Mouse (Mus musculus) fat pad, adult 2 months (tissue): ENCODE results near the gene Wnt3a.

Experiments used
- DNase-seq: peaks from one replicate; pipeline ENCODE4 v3.0.0-alpha.2; 2011; ENCODE audit warnings: low read depth, low spot score; ENCODE audit errors: extremely low read depth

Wnt3a gene

DNA sequence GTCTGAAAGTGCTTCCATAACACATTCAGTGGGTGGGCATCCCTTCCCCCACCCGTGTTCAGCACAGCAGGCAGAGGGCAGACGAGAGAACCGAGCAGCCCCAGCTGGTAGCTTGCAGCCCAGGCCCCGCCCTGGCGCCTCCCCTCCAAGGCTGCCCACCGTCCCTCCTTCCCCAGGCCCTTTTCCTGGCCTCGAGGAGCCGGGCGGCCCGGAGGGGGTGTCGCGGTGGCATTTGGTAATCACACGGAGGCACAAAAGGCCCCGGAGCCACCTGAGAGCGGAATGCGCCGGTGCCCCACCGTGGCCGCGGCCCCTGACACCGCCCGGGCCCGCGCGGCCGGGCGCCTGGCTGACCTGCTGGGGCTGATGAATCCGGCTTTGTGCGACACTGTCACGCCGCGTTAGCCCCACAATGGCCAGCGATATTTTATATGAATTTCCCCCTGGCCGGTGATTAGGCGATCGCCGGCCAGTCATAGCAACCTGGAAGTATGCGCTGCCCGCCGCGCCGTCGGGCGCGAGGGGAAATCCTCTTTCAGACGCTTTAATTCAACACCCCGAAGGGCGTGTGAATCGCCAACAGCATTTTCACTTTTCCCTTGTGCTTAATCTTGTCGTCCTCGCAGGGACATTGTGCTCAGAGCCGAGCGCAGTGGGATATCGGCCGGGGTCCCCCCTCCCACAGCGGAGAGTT lies 26.5 kb downstream of the Wnt3a start:
- DNase-seq = no peak

DNA sequence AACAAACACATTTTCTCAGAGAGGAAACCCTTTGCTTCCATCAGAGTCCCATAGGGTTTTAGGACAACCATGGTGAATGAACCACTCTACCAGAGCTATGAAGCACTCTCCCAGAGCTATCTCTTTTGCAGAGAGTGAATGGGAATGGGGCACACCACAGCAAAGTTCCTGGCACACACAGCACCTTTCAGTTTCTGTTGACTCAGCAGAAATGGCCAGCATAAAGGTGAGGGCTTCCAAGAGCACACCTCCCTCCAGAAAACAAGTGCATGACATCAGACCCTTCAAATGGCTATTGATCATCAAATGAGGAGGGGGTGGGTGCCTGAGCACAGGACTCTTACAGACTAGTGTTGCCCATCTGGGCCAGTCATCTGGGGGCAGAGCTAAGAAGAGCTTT lies 28.2 kb downstream of the Wnt3a start:
- DNase-seq = no peak

DNA sequence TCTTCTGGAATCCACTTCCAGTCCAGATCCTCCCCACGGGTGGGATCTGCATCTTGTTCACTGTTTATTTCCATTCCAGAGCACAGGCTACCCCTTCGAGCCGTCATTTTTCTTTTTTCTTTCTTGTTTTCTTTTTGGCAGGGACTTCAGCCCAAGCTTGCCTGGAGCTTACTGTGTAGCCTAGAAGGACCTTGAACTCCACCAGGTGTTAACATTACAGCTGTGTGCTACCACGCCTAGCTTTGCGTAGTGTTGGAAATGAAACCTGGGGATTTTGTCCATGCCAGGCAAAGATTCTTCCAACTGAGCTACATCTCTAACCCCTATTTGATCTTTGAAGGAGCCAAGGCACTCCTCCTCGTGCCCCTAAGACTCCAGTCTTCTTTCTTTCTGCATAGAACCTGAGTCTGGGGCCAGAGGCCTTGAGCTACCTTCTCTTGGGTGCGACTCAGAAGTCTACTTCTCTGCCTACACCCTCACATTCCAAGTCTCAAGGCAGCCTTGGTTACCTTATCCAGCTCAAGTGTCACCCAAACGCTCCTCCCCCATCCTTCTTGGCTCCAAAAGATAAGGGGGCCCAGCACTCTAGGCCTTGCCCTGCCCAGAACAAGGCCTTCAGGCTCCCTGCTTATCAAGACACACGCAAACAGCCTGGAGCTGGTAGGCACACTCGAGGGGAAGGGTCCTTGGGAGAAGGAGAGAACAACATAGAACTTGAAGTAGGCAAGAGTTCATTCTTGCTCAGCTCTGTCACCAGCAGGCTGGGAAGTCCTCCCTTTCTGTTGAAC lies 29.7 kb downstream of the Wnt3a start:
- DNase-seq = no peak

DNA sequence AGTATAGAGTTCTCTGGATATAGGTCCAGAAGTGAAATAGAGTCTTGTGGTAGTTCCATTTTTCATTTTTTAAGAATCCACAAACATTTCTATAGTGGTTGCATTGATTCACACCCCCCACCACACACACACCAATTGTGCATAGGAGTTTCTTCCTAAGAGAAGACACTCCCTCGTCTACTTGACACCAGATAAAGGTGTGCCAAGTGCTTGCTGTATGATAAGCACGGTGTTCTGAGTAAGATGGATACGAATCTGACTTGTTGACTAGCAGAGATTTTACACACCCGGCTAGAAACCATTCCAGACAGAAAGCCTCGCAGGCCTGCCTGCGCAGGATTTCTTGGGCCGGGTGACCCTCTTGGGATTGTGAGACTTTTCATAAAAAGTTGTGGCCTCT lies 30.9 kb downstream of the Wnt3a start:
- DNase-seq = no peak

DNA sequence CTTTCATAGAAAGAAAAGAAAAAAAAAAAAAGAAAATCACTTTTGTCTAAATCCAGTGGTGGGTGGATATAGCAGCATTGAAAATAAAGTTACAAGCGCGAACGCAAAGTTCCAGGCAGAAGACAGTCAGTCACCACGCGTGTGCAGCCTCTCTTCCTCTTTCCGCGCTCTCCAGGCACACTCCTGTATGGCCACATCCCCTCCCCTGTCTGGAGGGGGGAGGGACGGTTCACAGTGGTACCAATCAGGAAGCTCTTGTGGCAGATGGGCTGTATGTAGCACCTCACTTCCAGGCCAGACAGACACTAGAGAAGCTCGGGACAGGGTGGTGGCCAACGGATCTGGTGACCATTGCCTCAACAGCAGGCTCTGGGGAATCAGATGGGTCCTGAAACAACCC lies 42.5 kb downstream of the Wnt3a start:
- no peak for DNase-seq

DNA sequence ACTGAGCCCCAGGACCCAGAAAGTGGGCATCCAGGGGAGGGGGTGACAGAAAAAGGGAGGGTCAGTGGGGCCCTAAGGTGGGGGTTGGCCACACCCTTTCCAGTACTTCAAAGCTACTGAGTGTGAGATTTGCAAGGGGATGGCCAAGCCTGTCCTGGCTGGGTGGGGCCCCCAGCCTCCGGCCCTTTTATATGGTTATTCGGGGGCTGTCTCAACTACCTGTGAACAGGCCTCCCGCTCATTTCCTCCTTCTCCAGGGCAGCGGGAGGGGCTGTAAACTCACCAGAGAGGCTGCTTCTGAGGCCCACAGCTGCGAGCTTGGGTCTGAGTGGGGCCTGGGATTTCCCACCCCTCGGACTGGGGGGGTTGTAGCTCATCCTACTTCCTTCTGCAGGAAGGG lies 46.7 kb downstream of the Wnt3a start:
- no peak for DNase-seq

DNA sequence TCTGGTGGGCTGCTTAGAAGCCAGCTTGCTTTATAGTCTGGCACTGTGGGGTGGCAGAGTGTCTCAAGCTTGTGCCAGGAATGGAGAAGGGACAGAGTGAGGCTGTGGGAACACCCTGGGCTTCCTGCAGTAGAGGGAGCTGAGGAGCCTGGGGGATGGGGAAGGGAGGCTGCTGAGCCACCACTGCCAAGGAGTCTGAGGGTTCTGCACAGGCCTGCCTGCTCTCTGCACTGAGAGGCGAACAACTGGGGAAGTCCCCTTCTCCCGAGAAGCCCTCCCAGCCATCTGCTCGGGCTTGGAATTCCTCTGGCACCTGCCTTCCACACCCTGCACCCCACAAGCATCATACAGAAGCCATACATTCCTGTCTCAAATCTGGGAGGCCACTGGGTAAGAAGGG lies 48.7 kb downstream of the Wnt3a start:
- no peak for DNase-seq

DNA sequence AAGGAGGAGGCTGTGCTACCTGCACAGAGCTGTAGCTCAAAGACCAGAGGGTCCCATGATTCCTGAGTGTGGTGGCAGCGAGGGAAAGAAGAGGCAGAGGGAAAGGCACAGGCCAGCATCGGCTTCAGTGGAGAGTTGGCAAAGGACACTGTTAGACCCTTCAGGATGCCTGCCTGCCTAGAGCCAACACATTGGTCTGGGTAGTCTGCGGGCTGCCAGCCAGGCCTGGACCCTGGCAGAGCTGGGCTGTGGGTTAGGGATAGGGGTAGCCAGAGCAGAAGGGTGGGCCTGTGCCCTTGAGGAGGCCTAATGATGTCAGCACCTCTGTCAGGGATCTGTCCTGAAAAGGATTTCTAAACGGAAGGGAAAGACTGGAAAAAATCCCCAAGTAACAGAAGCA lies 50.8 kb downstream of the Wnt3a start:
- no peak for DNase-seq

DNA sequence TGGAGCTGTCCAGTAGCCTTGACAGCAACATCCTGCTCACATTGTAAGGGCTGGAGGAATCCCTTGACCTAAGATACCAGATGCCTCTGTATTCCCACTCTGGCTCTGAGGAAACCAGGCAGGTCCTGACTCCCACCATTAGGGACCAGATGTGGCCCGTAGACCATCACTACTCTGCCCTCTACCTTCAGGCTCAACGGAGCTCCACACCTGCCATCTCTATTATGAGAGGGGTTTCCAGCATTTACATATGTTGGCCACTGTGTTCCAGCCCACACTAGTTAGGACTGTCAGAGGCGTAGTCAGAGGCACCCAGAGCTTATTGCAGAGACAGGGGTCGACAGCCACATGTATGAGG lies 51.1 kb downstream of the Wnt3a start:
- no peak for DNase-seq

DNA sequence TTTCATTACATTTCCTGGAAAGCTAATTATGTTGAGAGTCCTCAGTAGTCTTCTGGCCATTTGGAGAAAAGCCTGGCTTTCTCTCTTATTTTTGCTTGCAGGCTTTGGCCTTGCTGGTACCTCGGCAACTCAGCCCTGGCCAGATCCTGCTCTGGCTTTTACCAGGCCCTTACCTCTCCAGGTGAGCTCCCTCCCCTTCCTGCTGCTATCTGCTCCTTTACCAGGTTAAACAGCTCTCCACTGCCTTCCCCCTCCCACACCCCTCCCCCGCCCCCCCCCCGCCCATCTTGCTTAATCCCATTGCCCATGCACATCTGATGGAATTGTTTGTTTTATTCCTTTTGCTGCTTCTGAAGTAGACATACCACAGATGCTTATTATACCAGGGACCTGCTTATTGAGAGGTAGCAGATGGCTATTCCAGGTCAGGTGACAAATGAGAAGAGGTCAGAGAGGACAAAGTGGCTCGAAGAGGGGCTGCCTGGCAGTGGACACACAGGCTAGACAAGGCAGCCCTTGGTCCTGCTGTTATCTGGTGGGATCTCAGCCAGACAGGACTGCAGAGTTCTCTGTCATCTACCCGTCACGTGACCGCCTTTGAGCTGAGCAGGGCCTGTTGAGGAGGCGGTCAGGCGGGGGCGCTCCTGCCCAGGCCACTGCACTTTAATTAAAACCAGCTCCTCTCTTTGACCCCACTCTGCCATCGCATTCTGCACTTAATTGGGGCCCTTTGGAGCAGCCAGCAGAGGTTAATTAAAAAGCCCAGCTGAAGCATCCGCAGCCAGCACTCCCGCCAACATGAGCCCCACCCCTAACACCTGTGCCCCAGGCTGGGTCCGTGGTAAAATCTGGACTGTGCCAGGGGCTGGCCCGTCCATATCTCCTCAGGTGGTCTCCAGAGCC lies 51.8 kb downstream of the Wnt3a start:
- no peak for DNase-seq

DNA sequence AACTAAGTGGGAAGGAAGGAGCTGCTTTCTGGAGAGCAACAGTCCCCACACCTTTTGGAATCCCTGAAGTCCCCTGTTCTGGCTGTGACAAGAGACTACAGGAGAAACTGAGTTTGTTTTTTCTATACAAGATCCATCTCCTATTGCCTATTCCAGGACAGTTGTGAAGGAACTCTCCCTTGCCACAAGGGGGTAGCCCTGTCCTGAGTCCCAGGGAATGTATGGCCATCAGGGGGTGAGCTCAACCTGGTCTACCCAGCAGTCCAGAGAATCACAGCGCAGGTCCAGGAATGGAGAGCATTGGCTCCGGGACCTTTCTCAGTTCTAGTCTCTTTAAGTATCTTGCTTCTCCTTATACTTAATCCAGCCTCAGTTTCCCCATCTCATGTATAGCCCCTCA lies 57.8 kb downstream of the Wnt3a start:
- DNase-seq = no peak

DNA sequence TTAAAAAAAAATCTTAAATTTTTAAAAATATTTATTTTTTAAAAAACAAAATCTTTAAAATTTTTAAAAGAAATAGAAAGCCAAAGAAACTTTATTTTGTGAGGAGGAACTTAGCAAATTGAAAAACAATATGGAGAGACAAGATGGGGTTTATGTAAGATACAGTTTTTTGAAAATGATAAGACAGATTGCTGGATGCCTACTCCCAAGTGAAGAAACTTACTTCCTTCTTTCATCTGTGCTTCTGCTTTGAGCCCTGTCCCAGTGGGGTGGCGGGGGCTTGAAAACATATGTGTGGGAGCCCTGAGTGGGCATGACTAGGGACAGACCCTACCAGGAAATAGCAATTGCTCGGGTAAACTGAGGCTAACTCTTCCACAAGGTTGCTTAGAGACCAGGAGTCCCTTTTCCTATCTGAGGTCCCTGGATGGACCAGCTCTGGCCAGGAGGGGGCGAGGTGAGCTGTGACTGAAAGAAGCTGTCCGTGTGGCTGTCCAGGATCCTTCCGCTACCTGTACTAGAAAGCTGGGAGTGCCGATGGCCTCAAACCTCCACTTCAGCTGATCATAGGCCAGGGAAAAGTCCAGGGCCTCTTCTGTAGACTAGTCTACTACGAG lies 60.3 kb downstream of the Wnt3a start:
- DNase-seq = no peak

DNA sequence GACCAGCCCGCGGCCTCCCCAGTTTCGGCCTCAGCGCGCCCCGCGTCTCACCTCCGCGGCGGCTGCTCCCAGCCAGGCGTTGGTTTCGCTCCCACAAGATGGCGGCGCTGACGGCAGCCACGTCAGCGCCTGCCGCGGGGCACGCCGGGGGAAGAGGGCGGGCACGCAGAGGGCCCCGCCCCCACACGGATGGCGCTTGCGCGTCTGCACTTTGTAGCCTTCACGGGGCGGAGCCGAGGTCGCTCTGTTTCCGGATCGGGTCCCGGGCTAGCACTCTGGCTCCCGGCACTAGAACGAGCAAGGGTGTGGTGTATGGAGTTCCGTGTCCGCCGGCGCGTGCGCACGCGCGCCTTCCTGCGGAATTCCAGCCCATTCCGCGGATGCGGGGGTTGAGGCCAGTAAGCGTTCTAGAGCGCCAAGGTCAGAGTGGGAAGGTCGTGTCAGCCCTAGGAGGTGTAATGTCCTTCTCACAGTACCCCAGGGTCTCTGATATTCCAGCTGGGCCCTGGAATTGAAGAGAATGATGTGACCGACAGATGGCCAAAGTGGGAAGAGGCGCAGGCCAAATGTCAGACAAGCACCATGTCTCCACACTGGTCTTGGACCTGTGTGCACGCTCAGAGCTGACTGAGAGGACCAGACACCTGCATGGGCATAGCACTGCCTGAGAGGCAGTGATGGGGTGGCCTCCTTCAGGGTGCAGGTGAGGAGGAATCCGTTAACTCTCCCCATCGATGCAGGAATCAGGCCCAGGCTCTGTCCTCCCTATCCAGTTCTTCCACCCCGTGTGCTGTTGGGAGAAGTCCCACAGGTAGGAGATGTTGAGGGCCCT lies 62.2 kb downstream of the Wnt3a start, which contains the start of gene Arf1:
Arf1 (minus strand) TSS at position 149 of the 832 bp plus-strand sequence.
- DNase-seq = no peak

DNA sequence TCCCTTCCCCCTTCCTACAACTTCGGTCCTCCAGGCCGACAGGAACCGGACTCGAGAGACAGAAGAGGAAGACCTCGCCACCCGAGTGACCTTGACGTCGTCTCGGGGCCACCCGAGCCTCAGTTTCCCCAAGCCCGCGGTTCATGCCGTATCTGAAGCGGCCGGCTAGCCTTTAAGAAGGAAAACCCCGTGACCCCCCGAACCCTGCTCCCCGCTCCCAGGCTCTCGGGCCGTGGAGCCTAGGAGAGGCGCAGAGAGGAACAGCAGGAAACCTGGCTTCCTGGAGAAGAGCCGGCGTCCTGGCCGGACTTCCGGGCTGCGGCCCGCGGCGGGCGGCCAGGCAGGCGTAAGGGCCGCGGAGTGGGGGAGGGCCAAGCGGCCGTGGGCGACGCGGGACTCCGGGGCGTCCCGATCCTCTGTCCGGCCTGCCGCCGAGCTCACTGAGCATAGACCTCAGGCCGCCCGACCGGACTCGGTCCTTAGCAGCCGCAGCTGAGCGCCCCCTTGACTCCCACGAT lies 62.9 kb downstream of the Wnt3a start:
- DNase-seq = no peak

DNA sequence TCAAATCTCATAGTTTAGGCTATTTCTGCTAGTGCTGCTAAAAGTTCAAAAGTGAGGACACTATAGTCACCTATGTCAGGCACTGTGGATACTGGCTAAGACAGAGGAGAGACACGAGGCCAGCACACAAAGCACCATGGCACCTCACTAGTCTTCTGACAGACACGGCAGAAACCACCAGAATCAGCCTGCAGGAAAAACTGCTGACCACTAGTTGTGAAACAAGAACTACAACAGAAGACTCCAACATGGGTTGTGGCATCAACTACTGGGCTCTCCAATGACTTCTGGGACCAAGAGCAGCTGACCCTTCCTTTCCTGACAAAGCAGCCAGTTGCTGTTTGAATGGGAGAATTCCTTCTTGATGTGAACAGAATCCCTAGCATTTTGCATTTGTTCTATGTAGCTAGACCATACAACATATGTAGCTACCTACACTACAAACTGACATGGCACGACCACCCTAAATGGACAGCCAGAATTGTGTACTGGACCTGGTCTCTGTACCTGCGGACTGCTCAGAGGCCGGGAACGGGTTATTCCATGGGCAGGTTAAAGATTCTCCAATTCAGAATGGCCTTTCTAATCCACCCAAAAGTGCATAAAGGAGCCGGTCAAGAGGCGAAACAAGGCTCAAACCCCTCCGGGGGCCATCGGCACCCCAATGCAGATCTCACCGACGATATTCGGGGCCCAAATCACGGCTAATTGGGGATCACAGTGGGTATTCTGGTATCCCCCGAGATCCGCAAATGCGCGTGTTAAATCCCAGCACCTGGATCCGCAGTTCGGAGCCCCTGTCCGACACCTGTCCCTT lies 63.6 kb downstream of the Wnt3a start:
- DNase-seq = no peak

DNA sequence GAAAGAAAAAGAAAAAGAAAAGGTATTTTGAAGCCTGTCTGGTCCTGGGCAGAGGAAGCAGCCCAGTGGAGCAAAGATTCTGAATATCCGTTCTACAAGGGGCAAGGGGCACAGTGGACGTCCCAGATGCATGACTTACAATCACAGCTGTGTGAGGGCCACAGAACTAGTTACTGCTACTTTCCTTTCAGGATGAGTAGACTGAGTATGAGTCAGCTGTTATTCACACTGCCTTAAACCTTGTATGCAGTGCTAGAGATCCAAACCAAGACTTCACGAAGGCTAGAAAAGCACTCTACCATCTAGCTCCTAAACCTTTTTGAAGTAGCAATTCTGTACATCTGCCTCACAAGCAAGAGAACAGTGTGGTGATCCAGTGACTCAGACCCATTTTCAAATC lies 64.3 kb downstream of the Wnt3a start:
- DNase-seq = no peak

DNA sequence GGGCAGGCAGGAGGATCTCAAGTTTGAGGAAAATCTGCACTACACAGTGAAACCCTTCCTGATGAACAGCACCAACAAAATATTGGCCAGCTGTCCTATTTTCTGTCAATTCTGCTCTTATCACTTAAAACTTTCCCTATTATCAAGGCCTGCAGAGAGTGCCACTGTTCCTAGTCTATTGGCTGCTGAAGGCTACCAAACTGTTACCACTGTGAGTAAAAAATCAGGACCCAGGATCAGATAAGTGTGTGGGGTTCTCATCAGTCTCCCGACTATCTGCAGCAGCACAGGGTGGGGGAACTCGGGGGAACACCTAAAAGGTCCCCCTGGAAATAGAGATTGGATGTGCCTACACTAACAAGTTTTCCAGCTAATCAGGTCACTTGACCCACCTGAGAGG lies 65.4 kb downstream of the Wnt3a start:
- DNase-seq = no peak

DNA sequence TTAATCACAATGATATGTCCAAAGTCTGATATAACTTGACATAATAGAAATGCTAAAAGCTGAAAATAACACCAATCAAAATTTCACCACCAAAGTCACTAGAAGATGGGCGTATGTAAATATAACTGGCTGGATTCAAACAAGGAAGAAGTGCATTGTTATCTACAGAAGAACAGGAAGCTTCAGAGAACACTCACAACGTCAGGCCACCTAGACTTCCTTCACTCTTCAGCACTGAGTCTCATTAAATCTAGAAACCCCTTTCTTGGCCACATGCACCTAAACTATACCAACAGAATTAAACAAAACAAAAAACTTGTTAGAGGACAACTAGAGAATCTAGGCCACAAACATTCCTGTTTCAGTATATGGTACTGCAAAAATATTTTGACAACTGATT lies 66.1 kb downstream of the Wnt3a start:
- no peak for DNase-seq

DNA sequence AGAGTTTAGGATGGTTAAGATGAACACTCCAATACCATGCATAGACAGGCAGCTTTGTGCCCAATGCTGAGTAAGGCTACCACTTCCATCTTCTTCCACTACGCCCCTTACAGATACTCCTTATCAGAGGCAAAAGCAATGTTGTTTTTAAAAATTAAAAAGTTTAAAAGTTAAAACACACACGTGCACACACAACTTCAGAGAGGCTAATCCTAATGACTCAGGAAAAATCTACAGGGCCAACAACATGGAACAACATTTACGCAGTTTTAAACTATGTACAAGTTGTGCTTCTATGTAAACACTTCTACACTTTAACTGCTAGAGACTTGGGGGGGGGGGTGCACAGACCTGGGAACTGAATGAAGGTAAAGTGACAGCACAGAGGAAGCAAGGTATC lies 66.5 kb downstream of the Wnt3a start:
- DNase-seq = no peak
